Mouse (Mus musculus) 3134 (cell line): ENCODE results near the gene Myf5.

Source experiments
- DNase-seq: peaks from one replicate; pipeline ENCODE4 v3.0.0-alpha.2; 2011; ENCODE audit warnings: low spot score; ENCODE audit not compliant: insufficient read length; ENCODE audit errors: extremely low read depth

The Myf5 gene

GRCm38 (mm10) chr10:107485870-107486269, at the start of gene Myf5:
TSS of gene Myf5 (minus strand) at chr10:107486134.
- no peak for DNase-seq

GRCm38 (mm10) chr10:107528758-107529157, 42.8 kb upstream of the Myf5 start:
- DNase-seq: no peak

- DNase-seq: no peak
Observed at GRCm38 (mm10) chr10:107519216-107519615, 33.3 kb upstream of the Myf5 start.

- DNase-seq: no peak
Observed at GRCm38 (mm10) chr10:107516641-107517040, 30.7 kb upstream of the Myf5 start.

GRCm38 (mm10) chr10:107514735-107515134, 28.8 kb upstream of the Myf5 start:
- DNase-seq: no peak

GRCm38 (mm10) chr10:107506397-107506796, 20.5 kb upstream of the Myf5 start:
- DNase-seq: no peak

- no peak for DNase-seq
Observed at GRCm38 (mm10) chr10:107503430-107503829, 17.5 kb upstream of the Myf5 start.

GRCm38 (mm10) chr10:107502193-107502592, 16.3 kb upstream of the Myf5 start:
- no peak for DNase-seq

- DNase-seq: peak; percentile 19
Observed at GRCm38 (mm10) chr10:107499656-107500055, 13.7 kb upstream of the Myf5 start.

- no peak for DNase-seq
Observed at GRCm38 (mm10) chr10:107496402-107496801, 10.5 kb upstream of the Myf5 start.

- no peak for DNase-seq
Observed at GRCm38 (mm10) chr10:107494568-107494967, 8.6 kb upstream of the Myf5 start, which contains the start of gene Myf6. TSS of gene Myf6 (minus strand) at chr10:107494737.

- no peak for DNase-seq
Observed at GRCm38 (mm10) chr10:107493580-107494474, 7.9 kb upstream of the Myf5 start.

- DNase-seq: no peak
Observed at GRCm38 (mm10) chr10:107492867-107493579, 7.1 kb upstream of the Myf5 start.

- DNase-seq: no peak
Observed at GRCm38 (mm10) chr10:107488654-107489315, 2.9 kb upstream of the Myf5 start.

- no peak for DNase-seq
Observed at GRCm38 (mm10) chr10:107486770-107487169, 836 bp upstream of the Myf5 start.

GRCm38 (mm10) chr10:107484050-107484449, 1.9 kb downstream of the Myf5 start:
- peak; percentile 13 for DNase-seq

- DNase-seq: no peak
Observed at GRCm38 (mm10) chr10:107473497-107473896, 12.4 kb downstream of the Myf5 start.

- no peak for DNase-seq
Observed at GRCm38 (mm10) chr10:107471712-107472111, 14.2 kb downstream of the Myf5 start.

GRCm38 (mm10) chr10:107467819-107468218, 18.1 kb downstream of the Myf5 start:
- DNase-seq: no peak

GRCm38 (mm10) chr10:107449496-107450330, 36.2 kb downstream of the Myf5 start:
- DNase-seq: no peak
